Mouse (Mus musculus) CD4-positive, CD25-positive, alpha-beta regulatory T cell (primary cell): Measurements from ENCODE around the gene Rhox7b. TPM values are rescaled to one million over a fixed set of nuclear protein-coding genes. Genes with fewer than 3 reads are reported as not detected.

Experiments used
- polyA plus RNA-seq: library from polyadenylated mRNA; unstranded; fragments of 100-300 nt; shearing (Covaris generic); gene quantifications from one replicate; pipeline ENCODE4 v1.2.1, GENCODE M21; 2017

The Rhox7b gene
- not detected for polyA plus RNA-seq

DNA sequence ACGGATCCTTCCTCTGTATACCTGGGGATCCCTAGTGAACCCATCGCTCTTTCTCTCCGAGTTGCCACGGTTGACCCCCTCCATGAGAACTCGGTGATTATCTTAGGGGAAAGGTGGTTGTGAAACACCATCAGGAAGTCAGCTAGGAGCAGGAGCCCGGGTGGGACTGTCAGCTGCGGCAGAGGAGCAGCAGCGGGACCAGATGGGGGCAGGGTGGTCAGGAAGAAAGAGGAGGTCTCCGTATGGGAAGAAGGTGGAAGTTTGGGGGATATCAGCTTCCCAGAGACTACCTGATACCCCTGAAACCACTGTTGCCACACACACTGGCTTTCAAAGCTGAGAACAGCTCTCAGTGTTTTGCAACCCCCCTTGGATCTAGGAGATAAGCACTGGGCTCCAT, at the start of gene Rhox7b:
Rhox7b (minus strand) TSS at position 101 of the 400 bp plus-strand sequence.

GRCm38 (mm10) chrX:37901670-37902069, 4.6 kb upstream of the Rhox7b start, which contains the start of gene Rhox9:
Gene Rhox9 (minus strand): TSS chrX:37901770.

DNA sequence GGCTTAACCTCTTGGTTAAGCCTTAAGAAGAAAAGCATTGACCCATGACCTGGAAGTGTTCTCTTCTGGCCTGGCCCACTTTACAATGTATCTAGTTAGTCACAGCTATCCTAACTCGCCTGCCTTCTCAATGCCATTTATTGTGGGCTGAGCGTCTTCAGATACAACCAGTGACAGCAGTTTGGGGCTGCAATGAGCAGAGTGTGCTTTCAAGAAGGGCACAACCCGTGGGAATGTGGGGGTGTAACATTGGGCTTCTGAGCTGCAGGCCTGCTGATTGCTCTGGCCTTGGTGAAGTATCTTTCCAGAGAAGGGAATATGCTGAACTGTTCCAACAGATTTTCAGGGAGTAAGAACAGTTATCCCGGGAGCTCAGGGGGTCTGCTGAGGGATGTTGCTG, 18.2 kb downstream of the Rhox7b start, which contains the start of gene Rhox8:
Rhox8 (minus strand) TSS at position 101 of the 400 bp plus-strand sequence.

Other genes with a start within 250 kb of the Rhox7b start
- gene Rhox4g, start 245.9 kb downstream of the Rhox7b start, polyA plus RNA-seq = not detected
- not detected for gene Rhox3h, start 228.5 kb downstream of the Rhox7b start, polyA plus RNA-seq
- gene Rhox2h, start 224.0 kb downstream of the Rhox7b start, polyA plus RNA-seq = not detected
- not detected for gene Rhox5, start 92.4 kb downstream of the Rhox7b start, polyA plus RNA-seq
- not detected for gene Rhox6, start 70.3 kb downstream of the Rhox7b start, polyA plus RNA-seq
- not detected for gene Rhox7a, start 65.5 kb downstream of the Rhox7b start, polyA plus RNA-seq
- gene Rhox8, start 18.3 kb downstream of the Rhox7b start, polyA plus RNA-seq = not detected
- gene Rhox9, start 4.5 kb upstream of the Rhox7b start, polyA plus RNA-seq = not detected
- gene Btg1-ps1, start 121.6 kb upstream of the Rhox7b start, polyA plus RNA-seq = not detected
- gene Btg1-ps2, start 145.9 kb upstream of the Rhox7b start, polyA plus RNA-seq = not detected
- not detected for gene Rhox10, start 169.2 kb upstream of the Rhox7b start, polyA plus RNA-seq
- not detected for gene Rhox11, start 187.9 kb upstream of the Rhox7b start, polyA plus RNA-seq
- not detected for gene Rhox12, start 213.7 kb upstream of the Rhox7b start, polyA plus RNA-seq
- gene Rhox13, start 224.0 kb upstream of the Rhox7b start, polyA plus RNA-seq = not detected